Mouse (Mus musculus) liver, embryonic 11.5 days (tissue): ENCODE measurements around the gene Dag1. TPM values are rescaled to one million over a fixed set of nuclear protein-coding genes. Genes with fewer than 3 reads are reported as not detected.
"Not testable (repeated sequence)": the region's sequence is repeated elsewhere in the genome, so short reads cannot be mapped to it uniquely, and the experiment has no call there.

Experiments
- ATAC-seq: fragments of 200-750 bp; cut with Nextera tagmentation; replicated peaks from 2 replicates; pipeline ENCODE4 v1.8.0; 2017; ENCODE audit warnings: moderate number of reproducible peaks, mild to moderate bottlenecking, moderate TSS enrichment, moderate library complexity; ENCODE audit not compliant: low FRiP score
- DNase-seq: peaks from one replicate; pipeline ENCODE4 v3.0.0-alpha.2; 2017; ENCODE audit warnings: low spot score
- H3K27ac ChIP-seq: fragments of 300-500 bp; sonication (generic); 2 replicates; pipeline ENCODE4 v1.5.1; 2014; ENCODE audit warnings: mild to moderate bottlenecking, low read depth, low read length, control low read depth
- H3K27me3 ChIP-seq: fragments of 300-500 bp; sonication (generic); replicated peaks from 2 replicates; pipeline ENCODE4 v1.6.1; 2014; ENCODE audit warnings: low read length, mixed read lengths; ENCODE audit not compliant: control insufficient read depth, insufficient read depth
- H3K36me3 ChIP-seq: fragments of 300-500 bp; sonication (generic); 2 replicates; pipeline ENCODE4 v1.6.1; 2014; ENCODE audit warnings: mild to moderate bottlenecking, low read length, moderate library complexity, mixed read lengths; ENCODE audit not compliant: control insufficient read depth, insufficient read depth
- H3K4me1 ChIP-seq: fragments of 300-500 bp; sonication (generic); replicated peaks from 2 replicates; pipeline ENCODE4 v1.6.1; 2014; ENCODE audit warnings: low read length, mixed read lengths; ENCODE audit not compliant: control insufficient read depth, insufficient read depth
- H3K4me2 ChIP-seq: fragments of 300-500 bp; sonication (generic); 2 replicates; pipeline ENCODE4 v1.6.1; 2014; ENCODE audit warnings: mild to moderate bottlenecking, control low read depth, moderate library complexity
- H3K4me3 ChIP-seq: fragments of 300-500 bp; sonication (generic); 2 replicates; pipeline ENCODE4 v1.5.1; 2014; ENCODE audit warnings: low read depth, low read length, control low read depth
- H3K9ac ChIP-seq: fragments of 300-500 bp; sonication (generic); 2 replicates; pipeline ENCODE4 v1.6.1; 2014; ENCODE audit warnings: low read depth, low read length, control low read depth
- H3K9me3 ChIP-seq: fragments of 300-500 bp; sonication (generic); 2 replicates; pipeline ENCODE4 v1.6.1; 2016; ENCODE audit warnings: low read length, inconsistent platforms, mixed read lengths; ENCODE audit not compliant: control insufficient read depth
- whole genome bisulfite sequencing: fragments of 180-500 bp; shearing (Covaris S2); extraction: QIAGEN DNeasy Blood & Tissue Kit; methylation state at CpG from one replicate; pipeline ENCODE4 v1.1.7; 2014; 5-methylcytosine and 5-hydroxymethylcytosine counted together
- polyA plus RNA-seq: library from polyadenylated mRNA; unstranded; fragments of >200 nt; fragmentation: Nextera tagmentation; extraction: Ambion mirVana; gene quantifications from 2 replicates; pipeline ENCODE4 v1.2.1, GENCODE M21; 2014

Gene Dag1
- polyA plus RNA-seq, 1 experiment from 2014 or later: 41.1 TPM

- peaks cover 5% of the 10 kb centered on the region for H3K4me1 ChIP-seq
- DNase-seq (no peak), ATAC-seq (no peak)
- no peak overlapping the region for H3K9ac ChIP-seq
- H3K36me3 ChIP-seq: peaks cover 20% of the 10 kb centered on the region
- 79% methylated on average over 3 of the region's 3 CpGs for WGBS
- H3K4me2 ChIP-seq: no peak overlapping the region
- no peaks in the 10 kb centered on the region for H3K27me3 ChIP-seq
- no peak overlapping the region for H3K4me3 ChIP-seq
- no peaks in the 10 kb centered on the region for H3K9me3 ChIP-seq
- H3K27ac ChIP-seq: no peak overlapping the region
Measured at GRCm38 (mm10) chr9:108205571-108205901, 58.2 kb downstream of the Dag1 start.

GRCm38 (mm10) chr9:108204884-108205570 is 58.7 kb downstream of the Dag1 start:
- H3K36me3 ChIP-seq: peaks cover 20% of the 10 kb centered on the region
- H3K9me3 ChIP-seq: no peaks in the 10 kb centered on the region
- DNase-seq (no peak), ATAC-seq (no peak)
- WGBS: 86% methylated on average over 8 of the region's 8 CpGs
- H3K4me2 ChIP-seq: no peak overlapping the region
- no peak overlapping the region for H3K9ac ChIP-seq
- H3K27me3 ChIP-seq: no peaks in the 10 kb centered on the region
- peaks cover 7% of the 10 kb centered on the region for H3K4me1 ChIP-seq
- H3K27ac ChIP-seq: no peak overlapping the region
- no peak overlapping the region for H3K4me3 ChIP-seq

- H3K4me3 ChIP-seq: no peak overlapping the region
- no peak for DNase-seq
- H3K9ac ChIP-seq: no peak overlapping the region
- no peaks in the 10 kb centered on the region for H3K27me3 ChIP-seq
- 29% methylated on average over 13 of the region's 13 CpGs for WGBS
- peaks cover 7% of the 10 kb centered on the region for H3K4me1 ChIP-seq
- no peak for ATAC-seq
- no peak overlapping the region for H3K27ac ChIP-seq
- no peaks in the 10 kb centered on the region for H3K9me3 ChIP-seq
- H3K36me3 ChIP-seq: peaks cover 7% of the 10 kb centered on the region
- H3K4me2 ChIP-seq: no peak overlapping the region
Measured at GRCm38 (mm10) chr9:108203015-108203414, 60.7 kb downstream of the Dag1 start.

GRCm38 (mm10) chr9:108202169-108202568 is 61.6 kb downstream of the Dag1 start:
- H3K9me3 ChIP-seq: no peaks in the 10 kb centered on the region
- H3K4me3 ChIP-seq: no peak overlapping the region
- no peak overlapping the region for H3K9ac ChIP-seq
- peaks cover 3% of the 10 kb centered on the region; the same call in 1 of the 2 replicates for H3K36me3 ChIP-seq
- 89% methylated on average over 2 of the region's 2 CpGs for WGBS
- H3K4me1 ChIP-seq: peaks cover 10% of the 10 kb centered on the region
- no peaks in the 10 kb centered on the region for H3K27me3 ChIP-seq
- H3K27ac ChIP-seq: no peak overlapping the region
- no peak for ATAC-seq
- no peak overlapping the region for H3K4me2 ChIP-seq
- DNase-seq: no peak

GRCm38 (mm10) chr9:108201160-108201559 is 62.6 kb downstream of the Dag1 start:
- Histone ChIP-seq H3K36me3 (no peaks in the 10 kb centered on the region), H3K4me2 (peak overlapping the region; percentile 61), H3K4me1 (peaks cover 13% of the 10 kb centered on the region), H3K9me3 (no peaks in the 10 kb centered on the region), H3K27ac (no peak overlapping the region), H3K4me3 (peak overlapping the region; percentile 17; the same call in 1 of the 2 replicates), H3K27me3 (no peaks in the 10 kb centered on the region), H3K9ac (no peak overlapping the region)
- WGBS: under 1% methylated on average over 13 of the region's 13 CpGs
- peak; percentile 99 for ATAC-seq
- peak; percentile 87 for DNase-seq

GRCm38 (mm10) chr9:108198621-108199020 is 65.1 kb downstream of the Dag1 start:
- WGBS: 68% methylated on average over 4 of the region's 4 CpGs
- no peak for DNase-seq
- Histone ChIP-seq H3K4me3 (no peak overlapping the region), H3K4me2 (no peak overlapping the region), H3K9ac (no peak overlapping the region), H3K27me3 (no peaks in the 10 kb centered on the region), H3K27ac (no peak overlapping the region), H3K9me3 (no peaks in the 10 kb centered on the region), H3K36me3 (no peaks in the 10 kb centered on the region), H3K4me1 (peaks cover 13% of the 10 kb centered on the region)
- ATAC-seq: no peak

GRCm38 (mm10) chr9:108196920-108197677 is 66.7 kb downstream of the Dag1 start:
- Histone ChIP-seq H3K27ac (no peak overlapping the region), H3K9ac (no peak overlapping the region), H3K27me3 (no peaks in the 10 kb centered on the region), H3K4me2 (peak overlapping the region; percentile 26; the same call in 1 of the 2 replicates), H3K36me3 (no peaks in the 10 kb centered on the region), H3K4me1 (peaks cover 13% of the 10 kb centered on the region), H3K4me3 (no peak overlapping the region), H3K9me3 (no peaks in the 10 kb centered on the region)
- DNase-seq (no peak), ATAC-seq (no peak)
- WGBS: 37% methylated on average over 24 of the region's 24 CpGs

GRCm38 (mm10) chr9:108196222-108196621 is 67.5 kb downstream of the Dag1 start:
- H3K27ac ChIP-seq, H3K27me3 ChIP-seq, H3K4me2 ChIP-seq, H3K9ac ChIP-seq, H3K4me3 ChIP-seq, H3K36me3 ChIP-seq, DNase-seq, H3K9me3 ChIP-seq, ATAC-seq: not testable (repeated sequence)
- 49% methylated on average over 6 of the region's 6 CpGs for WGBS
- H3K4me1 ChIP-seq: peaks cover 13% of the 10 kb centered on the region
